Mouse (Mus musculus): ENCODE measurements around the gene Timm8a1. TPM values are rescaled to one million over a fixed set of nuclear protein-coding genes. Genes with fewer than 3 reads are reported as not detected.

Gene Timm8a1
- polyA plus RNA-seq, 1 experiment: 54.9 TPM

DNA sequence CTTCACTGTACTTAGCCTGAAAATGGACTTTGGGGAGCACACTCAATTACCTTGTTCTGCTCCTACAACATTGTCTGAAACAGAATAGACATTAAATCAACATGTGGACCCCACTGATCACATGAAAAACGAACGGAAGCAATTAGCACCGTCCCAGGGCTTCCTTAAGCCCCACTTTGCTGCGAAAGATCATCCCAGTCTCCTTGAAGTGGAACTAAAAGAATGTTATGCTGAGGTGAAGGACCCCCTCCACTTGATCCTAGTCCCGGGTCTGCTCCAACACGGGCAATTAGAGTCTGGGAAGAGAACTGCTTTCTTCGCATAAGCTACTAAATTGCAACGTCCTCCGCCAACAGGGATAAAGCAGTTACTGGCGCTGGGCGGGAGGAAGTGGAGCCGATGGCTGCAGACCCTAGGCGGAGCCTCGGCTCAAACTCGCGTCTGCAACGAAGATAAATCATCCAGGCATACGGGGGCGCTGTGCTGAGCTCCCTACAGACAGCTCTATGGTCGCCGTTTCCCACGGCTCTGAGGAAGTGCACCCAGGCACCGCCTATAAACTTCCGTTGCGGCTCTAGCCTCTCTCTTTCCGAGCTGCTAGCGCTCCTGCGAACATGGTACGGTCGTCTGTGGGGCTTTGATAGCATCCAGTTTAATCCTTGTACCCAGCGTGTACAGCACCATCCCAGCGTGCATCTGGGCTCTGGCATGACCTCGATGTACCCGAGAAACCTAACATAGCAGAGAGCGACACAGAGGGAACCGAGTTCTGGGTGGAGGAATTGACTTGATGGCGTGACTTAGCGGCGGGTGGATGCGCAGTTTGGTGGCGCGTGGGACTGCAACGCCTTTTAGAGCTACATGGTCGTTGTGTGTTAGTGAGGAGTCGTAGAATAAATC, 43.7 kb upstream of the Timm8a1 start, which contains the start of gene Rpl36a:
Gene Rpl36a (plus strand): TSS at position 552 of the 900 bp plus-strand sequence.
- peak within 1 kb of the TSS; percentile 98 for H3K4me3 ChIP-seq (ENCODE audit: low read depth, low read length)
- peak within 1 kb of the TSS; percentile 82 for H3K27ac ChIP-seq (ENCODE audit: insufficient read depth, low read length)
- H3K4me1 ChIP-seq (ENCODE audit: control insufficient read depth, insufficient read depth, low read length): no peaks in the 10 kb centered on the region
- H3K9me3 ChIP-seq (replicated peaks; ENCODE audit: control insufficient read depth, insufficient read depth, low read length, poor library complexity, severe bottlenecking): no peaks in the 10 kb centered on the region
- H3K9ac ChIP-seq (ENCODE audit: low read depth, poor library complexity, severe bottlenecking): peak within 1 kb of the TSS; percentile 59
- H3K36me3 ChIP-seq (ENCODE audit: control insufficient read depth, insufficient read depth, low read length, poor library complexity, severe bottlenecking): peaks cover 34% of the 10 kb centered on the region
- peak; percentile 87 for TF ChIP-seq POLR2A (IDR thresholded peaks at IDR 0.05; ENCODE audit: insufficient read depth, low read length)
- peak; percentile 44 for TF ChIP-seq CTCF (IDR thresholded peaks at IDR 0.05; ENCODE audit: low read depth, low read length)
- TF ChIP-seq EP300 (IDR thresholded peaks at IDR 0.05; ENCODE audit: insufficient read depth, low read depth, low read length): no peak
- no peaks in the 10 kb centered on the region for H3K27me3 ChIP-seq (ENCODE audit: control insufficient read depth, insufficient read depth, low read length, poor library complexity, severe bottlenecking)

DNA sequence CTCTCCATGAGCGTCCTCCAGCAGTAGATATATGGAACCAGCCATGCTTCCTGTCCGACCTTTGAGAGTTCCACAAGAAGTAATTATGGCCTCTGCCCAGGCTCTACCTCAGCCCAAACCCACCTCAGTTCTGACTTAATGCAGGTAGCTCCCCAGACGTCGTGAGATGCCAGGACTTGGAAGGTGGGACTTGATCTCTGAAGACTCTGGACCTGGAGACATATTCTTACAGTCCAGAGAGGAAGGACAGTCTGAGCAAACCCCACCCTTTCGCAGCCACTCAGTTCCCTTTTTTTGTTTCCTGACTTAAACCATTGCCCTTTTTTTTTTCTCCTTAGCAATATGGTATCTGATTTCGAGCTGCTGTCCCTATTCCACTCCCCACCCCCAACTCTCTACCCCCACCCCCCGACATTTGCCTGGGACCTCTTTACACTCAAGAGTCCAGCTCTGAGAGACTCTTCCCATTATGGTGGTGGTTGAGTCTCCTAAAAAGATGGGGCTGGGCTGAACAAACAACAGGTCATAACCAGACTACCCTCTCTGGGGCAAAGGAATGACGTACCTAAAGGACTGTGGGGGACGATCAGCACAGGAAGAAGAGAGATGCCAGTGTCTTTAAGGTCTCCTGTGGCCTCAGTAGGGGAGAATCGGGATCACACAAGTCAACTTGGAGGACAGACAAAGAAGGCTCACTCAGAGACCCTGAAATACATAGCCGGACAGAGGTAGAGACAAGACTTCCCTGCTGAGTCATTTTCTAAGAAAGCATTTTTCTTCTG, 41.4 kb upstream of the Timm8a1 start, which contains the start of gene Btk:
Gene Btk (minus strand): TSS at position 683 of the 782 bp plus-strand sequence.
- Histone ChIP-seq H3K27ac (ENCODE audit: insufficient read depth, low read length) (no peak within 1 kb of the TSS), H3K36me3 (ENCODE audit: control insufficient read depth, insufficient read depth, low read length, poor library complexity, severe bottlenecking) (peaks cover 21% of the 10 kb centered on the region), H3K9me3 (replicated peaks; ENCODE audit: control insufficient read depth, insufficient read depth, low read length, poor library complexity, severe bottlenecking) (no peaks in the 10 kb centered on the region), H3K27me3 (ENCODE audit: control insufficient read depth, insufficient read depth, low read length, poor library complexity, severe bottlenecking) (no peaks in the 10 kb centered on the region), H3K4me1 (ENCODE audit: control insufficient read depth, insufficient read depth, low read length) (no peaks in the 10 kb centered on the region), H3K4me3 (ENCODE audit: low read depth, low read length) (no peak within 1 kb of the TSS), H3K9ac (ENCODE audit: low read depth, poor library complexity, severe bottlenecking) (peak within 1 kb of the TSS; percentile 59; the same call in 1 of the 2 replicates)
- TF ChIP-seq POLR2A (IDR thresholded peaks at IDR 0.05; ENCODE audit: insufficient read depth, low read length) (no peak), EP300 (IDR thresholded peaks at IDR 0.05; ENCODE audit: insufficient read depth, low read depth, low read length) (no peak), CTCF (IDR thresholded peaks at IDR 0.05; ENCODE audit: low read depth, low read length) (no peak)

DNA sequence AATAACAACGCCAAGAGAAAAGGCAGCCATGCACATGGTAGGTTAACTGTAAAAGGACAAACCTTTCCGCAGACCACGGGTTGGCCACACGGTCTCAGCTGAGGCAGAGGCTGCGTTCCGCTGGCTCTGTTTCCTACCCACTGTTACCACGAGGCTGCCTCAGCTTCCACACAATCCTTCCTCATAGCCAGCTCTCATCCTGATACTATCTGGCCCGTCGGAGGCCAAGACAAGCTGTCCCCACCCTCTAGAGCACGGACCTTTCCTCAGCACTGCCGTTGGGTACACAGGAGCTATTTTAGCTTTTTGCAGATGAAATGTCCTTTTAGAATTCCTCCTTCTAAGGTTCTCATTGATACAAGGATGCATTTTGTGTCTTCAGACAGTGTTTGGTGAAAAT, 40.6 kb upstream of the Timm8a1 start:
- Histone ChIP-seq H3K36me3 (ENCODE audit: control insufficient read depth, insufficient read depth, low read length, poor library complexity, severe bottlenecking) (peaks cover 13% of the 10 kb centered on the region), H3K9ac (ENCODE audit: low read depth, poor library complexity, severe bottlenecking) (no peak overlapping the region), H3K27me3 (ENCODE audit: control insufficient read depth, insufficient read depth, low read length, poor library complexity, severe bottlenecking) (no peaks in the 10 kb centered on the region), H3K9me3 (replicated peaks; ENCODE audit: control insufficient read depth, insufficient read depth, low read length, poor library complexity, severe bottlenecking) (no peaks in the 10 kb centered on the region), H3K4me3 (ENCODE audit: low read depth, low read length) (no peak overlapping the region), H3K4me1 (ENCODE audit: control insufficient read depth, insufficient read depth, low read length) (no peaks in the 10 kb centered on the region), H3K27ac (ENCODE audit: insufficient read depth, low read length) (no peak overlapping the region)
- TF ChIP-seq EP300 (IDR thresholded peaks at IDR 0.05; ENCODE audit: insufficient read depth, low read depth, low read length) (no peak), CTCF (IDR thresholded peaks at IDR 0.05; ENCODE audit: low read depth, low read length) (no peak), POLR2A (IDR thresholded peaks at IDR 0.05; ENCODE audit: insufficient read depth, low read length) (no peak)

DNA sequence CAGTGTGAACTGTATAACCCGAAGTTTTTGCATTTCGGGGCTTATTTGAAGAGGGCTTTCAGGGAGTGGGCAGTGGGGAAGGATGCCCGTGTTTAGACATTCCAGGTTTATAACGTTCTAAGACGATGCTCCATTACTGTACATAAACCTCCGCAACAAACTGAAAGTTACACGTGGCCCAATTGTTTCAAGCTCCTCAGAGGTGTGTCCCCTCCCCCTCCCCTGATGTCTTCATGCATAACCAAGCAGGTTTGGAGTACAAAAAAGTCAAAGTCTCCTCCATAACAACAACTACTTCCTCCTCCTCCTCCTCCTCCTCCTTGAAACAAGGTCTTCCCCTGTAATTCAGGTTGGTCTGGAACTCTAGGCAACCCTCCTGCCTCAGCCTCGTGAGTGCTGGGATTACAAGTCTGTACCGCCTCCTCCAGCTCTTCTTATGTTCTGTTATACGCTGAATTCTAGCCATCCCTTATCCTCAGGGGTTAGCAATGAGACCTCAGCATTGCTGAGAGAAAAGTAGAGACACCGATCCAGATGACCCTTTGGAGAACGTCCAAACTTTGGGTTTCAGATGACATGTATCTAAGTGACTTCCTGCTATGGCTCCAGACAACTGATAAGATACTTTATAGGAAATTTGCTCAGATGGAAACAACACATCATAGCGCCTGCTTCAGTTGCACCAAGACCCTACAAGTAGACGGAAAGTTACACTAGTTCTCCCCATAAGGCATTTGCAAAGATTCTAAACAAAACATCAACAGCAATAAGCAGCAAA, 39.1 kb upstream of the Timm8a1 start:
- TF ChIP-seq POLR2A (IDR thresholded peaks at IDR 0.05; ENCODE audit: insufficient read depth, low read length) (no peak), CTCF (IDR thresholded peaks at IDR 0.05; ENCODE audit: low read depth, low read length) (no peak), EP300 (IDR thresholded peaks at IDR 0.05; ENCODE audit: insufficient read depth, low read depth, low read length) (no peak)
- Histone ChIP-seq H3K36me3 (ENCODE audit: control insufficient read depth, insufficient read depth, low read length, poor library complexity, severe bottlenecking) (no peaks in the 10 kb centered on the region), H3K4me1 (ENCODE audit: control insufficient read depth, insufficient read depth, low read length) (no peaks in the 10 kb centered on the region)

DNA sequence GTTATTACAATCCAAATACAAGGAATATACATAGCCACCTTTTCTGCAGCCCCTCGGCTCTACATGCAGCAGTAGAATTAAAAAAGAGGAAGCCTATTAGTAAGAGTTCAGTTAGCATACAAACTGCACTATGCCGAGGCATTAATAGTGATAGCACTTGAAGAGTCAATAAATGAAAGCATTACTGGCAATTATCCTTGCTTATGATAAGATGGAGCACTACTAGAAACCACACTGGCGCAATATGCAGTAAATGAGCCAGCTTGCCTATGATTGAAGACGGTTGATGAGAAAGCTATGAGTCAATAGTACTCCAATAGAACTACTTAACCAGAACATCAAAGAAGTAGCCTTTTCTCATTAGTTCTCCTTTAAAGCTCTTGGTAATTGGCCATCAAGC, 36.2 kb upstream of the Timm8a1 start:
- no peaks in the 10 kb centered on the region for H3K9me3 ChIP-seq (replicated peaks; ENCODE audit: control insufficient read depth, insufficient read depth, low read length, poor library complexity, severe bottlenecking)
- no peaks in the 10 kb centered on the region for H3K27me3 ChIP-seq (ENCODE audit: control insufficient read depth, insufficient read depth, low read length, poor library complexity, severe bottlenecking)
- no peak overlapping the region for H3K4me3 ChIP-seq (ENCODE audit: low read depth, low read length)
- H3K27ac ChIP-seq (ENCODE audit: insufficient read depth, low read length): no peak overlapping the region
- no peaks in the 10 kb centered on the region for H3K4me1 ChIP-seq (ENCODE audit: control insufficient read depth, insufficient read depth, low read length)
- no peak overlapping the region for H3K9ac ChIP-seq (ENCODE audit: low read depth, poor library complexity, severe bottlenecking)
- no peaks in the 10 kb centered on the region for H3K36me3 ChIP-seq (ENCODE audit: control insufficient read depth, insufficient read depth, low read length, poor library complexity, severe bottlenecking)
- no peak for TF ChIP-seq POLR2A (IDR thresholded peaks at IDR 0.05; ENCODE audit: insufficient read depth, low read length)
- TF ChIP-seq EP300 (IDR thresholded peaks at IDR 0.05; ENCODE audit: insufficient read depth, low read depth, low read length): no peak
- TF ChIP-seq CTCF (IDR thresholded peaks at IDR 0.05; ENCODE audit: low read depth, low read length): no peak

More for the DNA sequence above, 39.1 kb upstream of the Timm8a1 start:
- H3K27ac ChIP-seq (ENCODE audit: insufficient read depth, low read length): no peak overlapping the region
- H3K9me3 ChIP-seq (replicated peaks; ENCODE audit: control insufficient read depth, insufficient read depth, low read length, poor library complexity, severe bottlenecking): no peaks in the 10 kb centered on the region
- H3K4me3 ChIP-seq (ENCODE audit: low read depth, low read length): no peak overlapping the region
- no peak overlapping the region for H3K9ac ChIP-seq (ENCODE audit: low read depth, poor library complexity, severe bottlenecking)
- no peaks in the 10 kb centered on the region for H3K27me3 ChIP-seq (ENCODE audit: control insufficient read depth, insufficient read depth, low read length, poor library complexity, severe bottlenecking)
